Mouse (Mus musculus) hindbrain, embryonic 16.5 days (tissue): Measurements from ENCODE around the gene Hmgb1. TPM values are rescaled to one million over a fixed set of nuclear protein-coding genes. Genes with fewer than 3 reads are reported as not detected.

Experiments
- ATAC-seq: fragments of 200-750 bp; cut with Nextera tagmentation; 2 replicates; pipeline ENCODE4 v1.8.0; 2017; ENCODE audit warnings: moderate TSS enrichment, moderate library complexity
- H3K27ac ChIP-seq: fragments of 300-500 bp; sonication (generic); 2 replicates; pipeline ENCODE4 v1.5.1; 2014; ENCODE audit warnings: low read depth, mild to moderate bottlenecking, control low read depth, low read length, moderate library complexity
- H3K27me3 ChIP-seq: fragments of 300-500 bp; sonication (generic); replicated peaks from 2 replicates; pipeline ENCODE4 v1.6.1; 2014; ENCODE audit warnings: low read length; ENCODE audit not compliant: control insufficient read depth, insufficient read depth
- H3K36me3 ChIP-seq: fragments of 300-500 bp; sonication (generic); 2 replicates; pipeline ENCODE4 v1.6.1; 2014; ENCODE audit warnings: mild to moderate bottlenecking, low read length, moderate library complexity, mixed read lengths; ENCODE audit not compliant: control insufficient read depth, insufficient read depth
- H3K4me1 ChIP-seq: fragments of 300-500 bp; sonication (generic); 2 replicates; pipeline ENCODE4 v1.6.1; 2014; ENCODE audit warnings: low read depth, low read length; ENCODE audit not compliant: control insufficient read depth, insufficient read depth
- H3K4me2 ChIP-seq: fragments of 300-500 bp; sonication (generic); 2 replicates; pipeline ENCODE4 v1.6.1; 2014; ENCODE audit warnings: mild to moderate bottlenecking, low read length, control low read depth, moderate library complexity
- H3K4me3 ChIP-seq: fragments of 300-500 bp; sonication (generic); 2 replicates; pipeline ENCODE4 v1.5.1; 2014; ENCODE audit warnings: mild to moderate bottlenecking, low read length, control low read depth, moderate library complexity
- H3K9ac ChIP-seq: fragments of 300-500 bp; sonication (generic); 2 replicates; pipeline ENCODE4 v1.6.1; 2014; ENCODE audit warnings: low read depth, mild to moderate bottlenecking, control low read depth, low read length, moderate library complexity
- H3K9me3 ChIP-seq: fragments of 300-500 bp; sonication (generic); 2 replicates; pipeline ENCODE4 v1.6.1; 2014; ENCODE audit warnings: mild to moderate bottlenecking, low read length, moderate library complexity; ENCODE audit not compliant: control insufficient read depth
- WGBS: fragments of 180-500 bp; shearing (Covaris S2); extraction: QIAGEN DNeasy Blood & Tissue Kit; methylation state at CpG from one replicate; pipeline ENCODE4 v1.1.7; 2014; 5-methylcytosine and 5-hydroxymethylcytosine counted together
- polyA plus RNA-seq: library from polyadenylated mRNA; unstranded; fragments of >200 nt; fragmentation: Nextera tagmentation; extraction: Ambion mirVana; gene quantifications from 2 replicates; pipeline ENCODE4 v1.2.1, GENCODE M21; 2015

Gene Hmgb1
- polyA plus RNA-seq, 1 experiment from 2014 or later = 634 TPM

DNA sequence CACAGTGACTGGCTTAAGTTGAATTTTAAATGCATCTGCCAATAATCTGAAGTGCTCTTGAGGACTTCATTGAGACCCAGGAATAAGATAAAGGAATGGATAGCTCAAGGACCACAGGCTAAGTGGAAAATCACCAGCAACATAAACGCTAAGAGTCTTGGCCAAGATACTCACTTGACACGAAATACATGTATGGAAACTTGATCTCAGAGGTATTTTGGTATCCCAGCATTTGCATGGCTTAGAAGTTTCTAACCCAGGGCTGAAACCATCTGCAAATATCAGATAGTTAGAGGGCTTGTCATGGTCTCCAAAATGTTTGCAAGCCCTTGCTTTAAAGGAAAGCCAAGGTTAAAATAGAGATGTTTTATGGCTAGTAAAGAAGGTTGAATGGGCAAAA, 94.4 kb downstream of the Hmgb1 start:
- Histone ChIP-seq H3K36me3 (no peaks in the 10 kb centered on the region), H3K4me1 (no peaks in the 10 kb centered on the region), H3K4me2 (no peak overlapping the region), H3K27ac (no peak overlapping the region), H3K4me3 (no peak overlapping the region), H3K9ac (no peak overlapping the region), H3K27me3 (no peaks in the 10 kb centered on the region), H3K9me3 (no peaks in the 10 kb centered on the region)
- no peak for ATAC-seq
- WGBS = 87% methylated on average over 2 of the region's 2 CpGs

DNA sequence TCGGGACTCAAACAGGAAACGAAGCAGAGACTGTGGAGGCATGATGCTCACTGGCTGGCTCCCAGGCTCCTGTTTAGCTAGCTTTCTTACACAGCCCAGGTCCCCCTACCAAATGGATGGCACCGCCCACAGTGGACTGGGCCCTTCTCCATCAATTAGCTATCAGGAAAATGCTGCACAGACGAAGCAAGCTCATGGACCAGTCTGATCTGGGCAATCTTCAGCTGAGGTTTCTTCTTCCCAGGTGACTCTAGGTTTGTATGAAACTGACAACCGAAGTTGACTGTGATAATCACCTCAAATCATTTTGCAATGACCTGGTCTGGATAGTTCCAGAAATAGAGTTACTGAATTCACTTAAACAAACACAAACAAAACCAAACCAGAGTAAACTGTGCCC, 94.8 kb downstream of the Hmgb1 start:
- no peaks in the 10 kb centered on the region for H3K27me3 ChIP-seq
- no peak for ATAC-seq
- H3K36me3 ChIP-seq = no peaks in the 10 kb centered on the region
- H3K9ac ChIP-seq = no peak overlapping the region
- no peak overlapping the region for H3K4me2 ChIP-seq
- H3K27ac ChIP-seq = no peak overlapping the region
- no peaks in the 10 kb centered on the region for H3K4me1 ChIP-seq
- H3K4me3 ChIP-seq = no peak overlapping the region
- WGBS = 90% methylated on average over 5 of the region's 5 CpGs
- H3K9me3 ChIP-seq = no peaks in the 10 kb centered on the region

DNA sequence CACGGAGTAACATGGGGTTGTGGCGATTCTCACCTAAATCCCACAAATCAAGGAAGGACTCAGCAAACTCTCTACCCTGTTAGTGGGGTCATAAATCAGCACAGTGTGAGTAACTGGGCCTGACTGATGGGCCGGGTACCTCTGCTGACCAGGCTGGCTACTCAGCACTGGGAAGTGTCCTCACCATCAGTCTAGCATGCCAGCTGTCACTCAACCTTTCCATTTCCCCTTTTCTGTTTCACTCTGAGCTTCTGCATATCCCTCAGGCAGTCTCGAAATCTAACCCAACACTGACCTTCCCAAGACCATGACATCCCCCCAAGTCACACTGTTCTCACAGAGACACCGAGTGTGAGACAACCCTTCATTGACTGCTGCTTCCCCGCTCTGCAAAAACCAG, 95.4 kb downstream of the Hmgb1 start:
- Histone ChIP-seq H3K4me1 (no peaks in the 10 kb centered on the region), H3K36me3 (no peaks in the 10 kb centered on the region), H3K4me2 (no peak overlapping the region), H3K4me3 (no peak overlapping the region), H3K9me3 (no peaks in the 10 kb centered on the region), H3K27me3 (no peaks in the 10 kb centered on the region), H3K9ac (no peak overlapping the region), H3K27ac (no peak overlapping the region)
- no peak for ATAC-seq
- 90% methylated on average over 6 of the region's 6 CpGs for WGBS

DNA sequence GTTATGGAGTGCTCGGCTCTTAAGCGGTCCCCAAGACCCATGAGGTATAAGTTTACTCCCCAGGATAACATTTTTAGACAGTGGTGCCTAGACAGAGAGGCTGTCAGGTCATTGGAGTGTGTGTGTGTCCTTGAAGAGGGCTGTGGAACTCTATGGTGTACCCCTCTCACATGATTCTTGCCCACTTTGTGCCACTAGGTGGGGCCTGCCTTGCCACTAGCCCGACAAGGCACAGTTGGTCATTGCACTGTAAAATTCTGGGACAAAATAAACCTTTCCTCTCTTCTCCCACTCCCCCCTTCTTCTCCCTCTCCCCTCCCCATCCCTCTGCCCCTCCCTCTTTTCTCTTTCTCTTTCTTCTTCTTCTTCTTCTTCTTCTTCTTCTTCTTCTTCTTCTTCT, 96.1 kb downstream of the Hmgb1 start:
- Histone ChIP-seq H3K27me3 (no peaks in the 10 kb centered on the region), H3K4me2 (no peak overlapping the region), H3K9ac (no peak overlapping the region), H3K9me3 (no peaks in the 10 kb centered on the region), H3K36me3 (no peaks in the 10 kb centered on the region), H3K4me1 (no peaks in the 10 kb centered on the region), H3K27ac (no peak overlapping the region), H3K4me3 (no peak overlapping the region)
- ATAC-seq = no peak
- WGBS = 75% methylated on average over 3 of the region's 3 CpGs

DNA sequence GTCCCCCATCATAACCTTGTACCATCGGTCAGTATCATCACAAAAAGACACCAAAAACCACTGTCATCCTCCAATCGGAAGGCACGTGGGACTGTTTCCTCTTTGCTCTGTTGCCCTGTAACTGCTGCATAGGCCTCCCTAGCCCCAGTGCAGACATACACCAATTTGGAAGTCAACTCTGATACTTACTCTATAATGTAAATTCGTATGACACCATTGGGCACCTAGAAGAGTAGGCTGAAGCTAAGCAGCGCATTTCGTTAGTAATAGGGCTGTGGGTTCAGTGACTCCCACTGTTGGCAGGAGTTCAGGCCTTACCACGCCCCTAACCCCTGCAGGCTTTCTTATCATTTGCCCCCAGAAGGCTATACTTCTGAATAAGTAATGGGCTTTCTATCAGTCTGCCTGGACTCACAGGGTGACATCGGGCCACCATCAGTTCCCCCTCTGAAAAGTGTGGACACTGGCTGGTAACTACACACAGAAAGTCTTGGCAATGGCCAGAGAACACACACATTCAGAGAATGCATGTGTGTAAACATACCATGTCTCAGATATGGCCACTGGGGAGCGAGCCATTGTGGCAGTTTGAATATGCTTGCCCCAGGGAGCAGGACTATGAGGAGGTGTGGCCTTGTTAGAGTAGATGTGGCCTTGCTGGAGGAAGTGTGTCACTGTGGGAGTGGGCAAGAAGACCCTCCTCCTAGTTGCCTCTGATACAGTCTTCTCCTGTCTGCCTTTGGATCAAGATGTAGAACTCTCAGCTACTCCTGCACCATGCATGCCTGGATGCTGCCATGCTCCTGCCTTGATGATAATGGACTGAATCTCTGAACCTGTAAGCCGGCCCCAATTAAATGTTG, 97.7 kb downstream of the Hmgb1 start:
- Histone ChIP-seq H3K9me3 (no peaks in the 10 kb centered on the region), H3K27me3 (no peaks in the 10 kb centered on the region), H3K27ac (no peak overlapping the region), H3K36me3 (no peaks in the 10 kb centered on the region), H3K4me1 (no peaks in the 10 kb centered on the region), H3K9ac (no peak overlapping the region), H3K4me2 (no peak overlapping the region), H3K4me3 (no peak overlapping the region)
- no peak for ATAC-seq
- 93% methylated on average over 10 of the region's 10 CpGs for WGBS

DNA sequence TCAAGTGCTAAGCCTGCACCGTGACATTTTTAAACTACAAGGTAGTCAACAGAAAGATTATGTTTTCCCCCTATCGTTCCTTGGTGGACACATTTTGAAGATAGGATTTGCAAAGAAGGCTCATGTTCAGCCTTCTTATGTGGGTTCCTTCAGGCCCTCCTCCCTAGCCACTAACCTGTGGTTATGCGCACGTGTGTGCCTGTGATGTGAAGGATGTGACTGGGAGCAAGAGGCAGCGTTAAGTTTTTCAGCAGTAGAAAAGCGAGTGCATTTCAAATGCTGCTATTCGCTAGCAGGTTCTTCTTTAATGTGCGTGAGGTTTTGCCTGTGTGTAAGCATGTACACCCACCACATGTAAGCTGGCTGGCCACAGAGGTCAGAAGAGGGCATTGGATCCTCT, 103.8 kb downstream of the Hmgb1 start:
- no peaks in the 10 kb centered on the region for H3K36me3 ChIP-seq

DNA sequence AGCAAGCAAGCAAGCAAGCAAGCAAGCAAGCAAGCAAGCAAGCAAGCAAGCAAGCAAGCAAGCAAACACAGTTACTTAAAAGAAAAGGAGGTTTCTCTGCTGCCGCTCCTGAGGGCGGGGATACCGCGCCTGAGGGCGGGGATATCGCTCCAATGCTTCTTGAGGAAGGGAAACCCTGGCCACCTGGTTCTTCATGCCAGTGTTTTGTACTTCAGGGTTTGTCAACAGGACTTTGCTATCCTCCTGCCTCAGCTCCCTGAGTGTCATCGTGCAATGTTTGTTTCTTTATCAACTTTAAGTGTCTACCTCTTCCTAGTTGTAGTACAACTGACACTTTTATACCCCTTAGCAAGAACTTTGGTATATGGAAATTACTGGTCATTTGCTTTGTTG, 104.5 kb downstream of the Hmgb1 start:
- H3K9me3 ChIP-seq = peaks cover 4% of the 10 kb centered on the region; the same call in 1 of the 2 replicates
- no peaks in the 10 kb centered on the region for H3K27me3 ChIP-seq
- ATAC-seq = no peak
- no peak overlapping the region for H3K4me2 ChIP-seq
- H3K4me1 ChIP-seq = no peaks in the 10 kb centered on the region
- 52% methylated on average over 7 of the region's 7 CpGs for WGBS
- H3K4me3 ChIP-seq = no peak overlapping the region
- no peaks in the 10 kb centered on the region for H3K36me3 ChIP-seq
- no peak overlapping the region for H3K9ac ChIP-seq
- no peak overlapping the region for H3K27ac ChIP-seq

More for the DNA sequence above, 103.8 kb downstream of the Hmgb1 start:
- Histone ChIP-seq H3K27ac (no peak overlapping the region), H3K4me3 (no peak overlapping the region), H3K4me1 (no peaks in the 10 kb centered on the region), H3K9ac (no peak overlapping the region), H3K27me3 (no peaks in the 10 kb centered on the region), H3K9me3 (0 out of 2 replicates have a peak, but pooled peaks cover under 1% of the 10 kb centered on the region), H3K4me2 (no peak overlapping the region)
- no peak for ATAC-seq
- WGBS = 94% methylated on average over 8 of the region's 8 CpGs

DNA sequence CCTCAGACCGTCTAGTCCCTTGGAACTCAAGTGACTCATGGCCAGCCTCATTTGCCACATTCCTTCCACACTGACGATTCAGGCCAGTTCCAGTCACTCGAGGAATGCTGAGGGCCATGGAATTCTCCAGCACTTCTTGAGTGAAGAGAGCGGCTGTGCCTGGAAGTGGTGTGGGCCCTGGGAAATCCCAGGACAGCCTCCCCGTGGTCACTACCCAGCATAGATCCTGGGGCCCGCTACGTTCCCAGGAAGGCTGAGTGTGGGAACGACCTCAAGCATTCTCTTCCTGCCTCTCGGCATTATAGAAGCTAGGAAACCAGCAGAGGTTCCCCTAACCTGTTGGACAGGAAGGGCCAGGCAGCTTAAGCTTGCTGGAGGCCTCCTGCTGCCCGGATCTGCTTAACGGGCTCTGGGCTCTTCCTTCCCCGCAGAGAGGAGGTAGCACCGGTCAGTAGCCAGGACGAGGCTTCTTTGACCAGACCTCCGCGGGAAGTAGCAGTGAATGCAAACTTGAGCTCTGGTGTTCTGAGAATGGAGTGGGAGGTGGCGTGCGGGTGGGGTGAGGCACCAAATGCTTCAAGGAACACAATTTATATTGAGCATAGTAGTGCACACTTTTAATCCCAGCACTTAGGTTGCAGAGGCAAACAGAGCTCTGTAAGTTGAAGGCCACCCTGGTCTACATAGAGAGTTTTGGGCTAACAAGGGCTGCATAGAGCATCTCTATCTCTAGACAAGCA, 105.1 kb downstream of the Hmgb1 start:
- Histone ChIP-seq H3K9ac (no peak overlapping the region), H3K27ac (no peak overlapping the region), H3K4me3 (no peak overlapping the region), H3K36me3 (no peaks in the 10 kb centered on the region), H3K9me3 (peaks cover 4% of the 10 kb centered on the region; the same call in 1 of the 2 replicates), H3K4me1 (no peaks in the 10 kb centered on the region), H3K4me2 (no peak overlapping the region), H3K27me3 (no peaks in the 10 kb centered on the region)
- ATAC-seq = no peak
- 25% methylated on average over 18 of the region's 18 CpGs for WGBS

DNA sequence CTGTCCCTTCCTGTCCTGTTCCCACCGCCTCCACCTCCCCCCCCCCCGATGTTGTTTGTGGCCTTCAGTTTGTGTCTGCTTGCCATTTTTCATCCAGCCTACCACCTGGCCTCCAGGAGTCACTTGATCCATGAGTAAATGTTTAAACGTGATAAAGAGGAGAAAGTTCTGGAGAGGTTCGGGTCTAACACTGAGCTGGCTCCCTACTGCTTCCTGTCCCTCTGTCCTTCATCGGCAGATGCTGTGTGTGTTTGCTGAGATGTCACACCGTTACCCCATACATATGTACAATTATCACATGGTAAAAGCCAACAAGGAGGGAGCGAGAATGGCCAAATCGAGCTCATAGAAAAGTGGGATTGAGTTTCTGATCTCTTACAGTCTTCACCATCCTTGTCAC, 107.2 kb downstream of the Hmgb1 start:
- H3K4me1 ChIP-seq = no peaks in the 10 kb centered on the region
- WGBS = 93% methylated on average over 8 of the region's 8 CpGs
- no peak overlapping the region for H3K4me2 ChIP-seq
- H3K27me3 ChIP-seq = no peaks in the 10 kb centered on the region
- H3K36me3 ChIP-seq = no peaks in the 10 kb centered on the region
- no peak overlapping the region for H3K9ac ChIP-seq
- no peak overlapping the region for H3K4me3 ChIP-seq
- H3K27ac ChIP-seq = no peak overlapping the region
- H3K9me3 ChIP-seq = peaks cover 4% of the 10 kb centered on the region; the same call in 1 of the 2 replicates
- ATAC-seq = no peak
